Mouse (Mus musculus) liver, adult 2 months (tissue): ENCODE results near the gene Sox6. TPM values are rescaled to one million over a fixed set of nuclear protein-coding genes. Genes with fewer than 3 reads are reported as not detected.

ENCODE experiments used
- DNase-seq: peaks from one replicate; pipeline ENCODE4 v3.0.0-alpha.2; 2011; ENCODE audit warnings: low read depth, low spot score; ENCODE audit errors: extremely low read depth
- H3K27ac ChIP-seq: fragments of 200-500 bp; replicated peaks from 2 replicates; pipeline ENCODE4 v1.5.1; 2012; ENCODE audit warnings: low read depth, mild to moderate bottlenecking, control low read depth, inconsistent platforms, low read length; ENCODE audit not compliant: insufficient read depth
- H3K27me3 ChIP-seq: fragments of 200-500 bp; 2 replicates; pipeline ENCODE4 v1.6.1; 2012; ENCODE audit warnings: mild to moderate bottlenecking, moderate library complexity, low read length, inconsistent platforms; ENCODE audit not compliant: control insufficient read depth, insufficient read depth
- H3K36me3 ChIP-seq: fragments of 200-500 bp; 2 replicates; pipeline ENCODE4 v1.6.1; 2012; ENCODE audit warnings: low read length, inconsistent platforms; ENCODE audit not compliant: control insufficient read depth, insufficient read depth
- H3K4me1 ChIP-seq: fragments of 200-500 bp; 2 replicates; pipeline ENCODE4 v1.6.1; 2011; ENCODE audit warnings: low read length; ENCODE audit not compliant: control insufficient read depth, insufficient read depth
- H3K4me3 ChIP-seq: fragments of 200-500 bp; 2 replicates; pipeline ENCODE4 v1.5.1; 2011; ENCODE audit warnings: low read depth, mild to moderate bottlenecking, control low read depth, low read length, moderate library complexity; ENCODE audit not compliant: insufficient read depth
- H3K79me2 ChIP-seq: fragments of 200-500 bp; 2 replicates; pipeline ENCODE4 v1.6.1; 2012; ENCODE audit warnings: inconsistent platforms, mild to moderate bottlenecking, low read length, moderate library complexity; ENCODE audit not compliant: control insufficient read depth, insufficient read depth
- H3K9ac ChIP-seq: fragments of 200-500 bp; 2 replicates; pipeline ENCODE4 v1.6.1; 2012; ENCODE audit warnings: low read depth, mild to moderate bottlenecking, control low read depth, inconsistent platforms, low read length
- CTCF ChIP-seq: fragments of 200-500 bp; IDR thresholded peaks from 2 replicates; pipeline ENCODE4 v1.5.1; 2011; ENCODE audit warnings: low read depth, low read length, control low read depth
- POLR2A ChIP-seq: fragments of 200-500 bp; IDR thresholded peaks from 2 replicates; pipeline ENCODE4 v1.6.1; 2011; ENCODE audit warnings: low read length, control low read depth; ENCODE audit not compliant: insufficient read depth; ENCODE audit errors: extremely low read depth
- WGBS: fragments of 180-500 bp; shearing (Covaris S2); methylation state at CpG from one replicate; pipeline ENCODE4 v1.1.7; 2018; 5-methylcytosine and 5-hydroxymethylcytosine counted together
- polyA plus RNA-seq: library from polyadenylated mRNA; depleted of rRNA; stranded (reverse); fragments of >200 nt; gene quantifications from 2 replicates; pipeline ENCODE4 v1.2.3, GENCODE M21; 2012
- total RNA-seq: library from RNA; depleted of rRNA; stranded (reverse); fragments of >200 nt; gene quantifications from 2 replicates; pipeline ENCODE4 v1.2.3, GENCODE M21; 2014

The Sox6 gene
- total and polyA plus RNA-seq, 2 experiments = 16.0 to 34.8 TPM

GRCm38 (mm10) chr7:115794139-115794858, 244.3 kb downstream of the Sox6 start:
- Histone ChIP-seq H3K27me3 (no peaks in the 10 kb centered on the region), H3K4me1 (peaks cover 19% of the 10 kb centered on the region), H3K79me2 (no peaks in the 10 kb centered on the region; the same call in 1 of the 2 replicates), H3K4me3 (no peak overlapping the region), H3K36me3 (no peaks in the 10 kb centered on the region; the same call in 1 of the 2 replicates), H3K27ac (peak overlapping the region; percentile 66), H3K9ac (no peak overlapping the region)
- TF ChIP-seq CTCF (no peak), POLR2A (no peak)
- peak; percentile 94 for DNase-seq
- WGBS = 40% methylated on average over 4 of the region's 4 CpGs

- no peaks in the 10 kb centered on the region; the same call in 1 of the 2 replicates for H3K36me3 ChIP-seq
- H3K27ac ChIP-seq = no peak overlapping the region
- no peak for TF ChIP-seq CTCF
- TF ChIP-seq POLR2A = no peak
- H3K79me2 ChIP-seq = no peaks in the 10 kb centered on the region; the same call in 1 of the 2 replicates
- 54% methylated on average over 2 of the region's 2 CpGs for WGBS
- no peak overlapping the region for H3K4me3 ChIP-seq
- H3K9ac ChIP-seq = no peak overlapping the region
- H3K4me1 ChIP-seq = peaks cover 23% of the 10 kb centered on the region
- DNase-seq = no peak
- H3K27me3 ChIP-seq = no peaks in the 10 kb centered on the region
These were observed 245.8 kb downstream of the Sox6 start for GRCm38 (mm10) chr7:115792841-115793240.

- no peaks in the 10 kb centered on the region; the same call in 1 of the 2 replicates for H3K79me2 ChIP-seq
- 18% methylated on average over 5 of the region's 5 CpGs for WGBS
- no peak overlapping the region for H3K4me3 ChIP-seq
- DNase-seq = peak; percentile 84
- no peaks in the 10 kb centered on the region for H3K27me3 ChIP-seq
- TF ChIP-seq POLR2A (no peak), CTCF (no peak)
- peak overlapping the region; percentile 50; the same call in 1 of the 2 replicates for H3K9ac ChIP-seq
- peak overlapping the region; percentile 96 for H3K27ac ChIP-seq
- H3K4me1 ChIP-seq = peaks cover 6% of the 10 kb centered on the region; the same call in 1 of the 2 replicates
- H3K36me3 ChIP-seq = no peaks in the 10 kb centered on the region; the same call in 1 of the 2 replicates
These were observed 249.3 kb downstream of the Sox6 start for GRCm38 (mm10) chr7:115789116-115789823.

GRCm38 (mm10) chr7:115783982-115784917, 254.3 kb downstream of the Sox6 start:
- Histone ChIP-seq H3K4me1 (peaks cover 3% of the 10 kb centered on the region; the same call in 1 of the 2 replicates), H3K27me3 (no peaks in the 10 kb centered on the region), H3K36me3 (no peaks in the 10 kb centered on the region), H3K27ac (no peak overlapping the region), H3K9ac (no peak overlapping the region), H3K4me3 (no peak overlapping the region), H3K79me2 (no peaks in the 10 kb centered on the region; the same call in 1 of the 2 replicates)
- DNase-seq = no peak
- no peak for TF ChIP-seq CTCF
- no peak for TF ChIP-seq POLR2A
- WGBS = 95% methylated on average over 8 of the region's 8 CpGs

- Histone ChIP-seq H3K4me1 (no peaks in the 10 kb centered on the region), H3K9ac (no peak overlapping the region), H3K79me2 (no peaks in the 10 kb centered on the region; the same call in 1 of the 2 replicates), H3K27ac (no peak overlapping the region), H3K4me3 (no peak overlapping the region), H3K36me3 (peaks cover 2% of the 10 kb centered on the region; the same call in 1 of the 2 replicates), H3K27me3 (no peaks in the 10 kb centered on the region)
- no peak for DNase-seq
- WGBS = 86% methylated on average over 4 of the region's 4 CpGs
- TF ChIP-seq POLR2A = no peak
- no peak for TF ChIP-seq CTCF
These were observed 258.4 kb downstream of the Sox6 start for GRCm38 (mm10) chr7:115780148-115780547.
